Mouse (Mus musculus) heart, adult 11 months (tissue): ENCODE results near the gene Fam20c.

Experiments
- DNase-seq: peaks from one replicate; pipeline ENCODE4 v3.0.0; 2022

Fam20c gene

GRCm38 (mm10) chr5:138757135-138757534 lies 2.8 kb downstream of the Fam20c start:
- DNase-seq, result no peak

- no peak for DNase-seq
Measured at GRCm38 (mm10) chr5:138757616-138758015, 3.3 kb downstream of the Fam20c start.

DNA sequence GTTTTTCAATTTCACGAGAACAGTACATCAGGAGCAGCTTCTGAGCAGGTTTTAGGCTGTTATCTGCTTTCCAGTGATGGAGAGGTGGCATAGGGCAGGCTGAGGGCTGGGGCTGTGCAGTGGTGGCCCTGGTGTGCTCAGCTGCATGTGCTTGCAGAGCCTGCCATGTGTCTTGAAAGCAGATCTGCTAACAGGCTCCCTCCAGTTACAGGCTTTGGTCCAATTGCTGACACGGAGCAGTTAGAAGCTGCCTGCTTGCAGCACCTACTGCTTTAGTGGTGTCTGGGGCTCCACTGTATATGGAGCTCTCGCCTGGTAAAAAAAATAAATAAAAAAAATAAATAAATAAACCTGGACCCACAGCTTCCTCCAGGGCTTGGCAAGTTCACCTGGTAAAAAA lies 4.2 kb downstream of the Fam20c start:
- DNase-seq, result no peak

DNA sequence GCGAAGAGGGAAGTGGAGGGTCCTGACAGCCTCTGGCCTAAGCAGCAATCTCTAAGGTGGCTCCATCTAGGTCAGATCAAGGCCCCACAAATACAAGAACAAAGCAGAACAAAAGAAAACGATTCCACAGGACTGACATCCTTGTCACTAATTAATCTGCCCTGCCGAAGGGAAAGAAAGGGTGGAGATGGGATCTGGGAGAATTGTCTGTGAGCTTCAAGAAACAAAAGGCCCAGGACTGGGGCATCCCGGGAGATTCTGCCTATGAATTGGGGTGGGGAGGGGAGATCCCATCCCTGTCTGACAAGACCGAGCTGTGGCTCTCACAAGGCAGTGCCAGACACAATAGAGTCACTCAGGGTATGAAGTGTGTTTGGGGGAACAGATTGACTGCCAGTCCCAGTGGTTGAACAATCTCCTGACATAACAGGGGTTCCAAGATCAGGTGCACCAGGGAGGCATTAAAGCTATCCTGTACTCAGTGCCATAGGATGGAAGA lies 7.6 kb downstream of the Fam20c start:
- DNase-seq, result no peak

DNA sequence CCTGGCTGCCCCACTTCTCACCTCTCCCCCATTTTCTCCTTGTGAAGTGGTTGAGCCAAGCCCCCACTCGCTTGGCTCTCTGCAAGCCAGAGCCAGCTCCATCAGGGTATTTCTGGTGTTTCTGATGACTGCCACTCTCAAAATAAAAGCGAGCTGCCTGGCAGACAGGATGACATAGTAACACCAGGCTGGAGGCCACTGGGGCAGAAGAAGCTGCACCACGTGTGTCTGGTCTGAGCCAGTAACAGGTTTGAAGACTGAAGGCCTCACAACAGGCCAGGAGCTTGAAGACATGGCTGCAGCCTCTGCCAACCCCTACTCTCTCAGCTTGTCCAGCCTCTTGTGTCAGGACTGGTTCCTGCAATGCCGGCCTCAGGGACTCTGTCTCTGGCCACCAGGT lies 8.0 kb downstream of the Fam20c start:
- peak; percentile 89 for DNase-seq

GRCm38 (mm10) chr5:138764601-138765000 lies 10.3 kb downstream of the Fam20c start:
- peak; percentile 82 for DNase-seq

DNA sequence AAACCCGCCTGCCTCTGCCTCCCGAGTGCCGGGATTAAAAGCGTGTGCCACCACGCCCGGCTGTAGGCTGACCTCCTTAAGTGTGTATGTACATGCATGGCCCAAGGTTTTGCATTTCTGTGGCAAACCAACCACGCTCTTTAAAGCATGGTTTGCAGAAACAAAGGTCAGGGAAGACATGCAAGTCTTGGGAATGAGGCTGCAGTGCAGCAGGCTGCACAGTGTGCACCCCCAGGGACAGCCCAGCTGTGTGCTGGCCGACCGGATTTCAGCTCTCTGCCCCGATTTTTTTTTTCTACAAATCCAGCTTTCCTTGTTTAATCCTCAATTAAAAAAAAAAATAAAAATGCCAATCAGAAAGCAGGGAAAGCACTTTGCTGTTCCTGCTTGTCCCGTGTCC lies 13.3 kb downstream of the Fam20c start:
- peak; percentile 94 for DNase-seq

GRCm38 (mm10) chr5:138768704-138769103 lies 14.4 kb downstream of the Fam20c start:
- no peak for DNase-seq

- DNase-seq, result peak; percentile 98
Measured at GRCm38 (mm10) chr5:138769126-138769525, 14.8 kb downstream of the Fam20c start.

GRCm38 (mm10) chr5:138775096-138775495 lies 20.8 kb downstream of the Fam20c start:
- no peak for DNase-seq

GRCm38 (mm10) chr5:138776346-138776745 lies 22.0 kb downstream of the Fam20c start:
- peak; percentile 97 for DNase-seq

GRCm38 (mm10) chr5:138778731-138779463 lies 24.6 kb downstream of the Fam20c start:
- no peak for DNase-seq

DNA sequence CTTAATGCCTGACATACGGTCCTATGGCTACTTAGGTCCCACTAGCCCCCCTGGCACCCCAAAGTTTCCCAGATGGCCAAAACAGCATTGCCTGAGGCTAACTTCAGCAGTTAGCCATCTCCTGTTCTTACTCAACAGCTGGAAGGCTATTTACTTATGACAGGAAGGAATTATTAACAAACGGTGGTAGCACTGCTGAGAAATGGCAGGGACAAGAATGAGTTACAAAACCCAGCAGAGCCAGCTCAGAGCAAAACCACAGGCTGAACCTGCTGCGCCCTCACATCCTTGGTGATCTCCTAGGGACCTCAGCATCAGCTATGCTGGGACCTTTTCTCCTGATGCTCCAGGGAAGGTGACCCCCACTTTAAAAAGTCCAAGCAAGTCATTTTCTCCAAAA lies 25.3 kb downstream of the Fam20c start:
- DNase-seq, result no peak

- DNase-seq, result no peak
Measured at GRCm38 (mm10) chr5:138782697-138783096, 28.4 kb downstream of the Fam20c start.

DNA sequence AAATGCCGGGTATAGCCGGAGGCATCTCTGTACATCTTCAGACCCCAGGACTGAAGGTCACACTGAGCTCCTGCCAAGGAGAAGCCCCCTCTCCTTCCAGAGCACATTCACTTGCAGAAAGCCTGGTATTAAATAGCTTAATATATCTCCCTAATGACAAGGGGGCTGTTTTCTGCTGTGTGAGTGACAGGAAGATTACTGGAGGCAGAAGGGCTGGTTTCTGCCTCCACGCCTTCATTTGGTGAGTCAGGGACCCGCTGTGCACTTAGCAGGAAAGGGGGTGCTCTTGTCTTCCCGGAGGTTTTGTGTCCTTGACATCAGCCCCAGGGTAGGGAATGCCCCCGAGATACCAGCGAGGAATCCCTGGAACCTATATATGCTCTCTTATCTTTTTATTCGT lies 28.9 kb downstream of the Fam20c start:
- no peak for DNase-seq

- DNase-seq, result no peak
Measured at GRCm38 (mm10) chr5:138785986-138786515, 31.7 kb downstream of the Fam20c start.

GRCm38 (mm10) chr5:138787648-138788047 lies 33.3 kb downstream of the Fam20c start:
- no peak for DNase-seq

DNA sequence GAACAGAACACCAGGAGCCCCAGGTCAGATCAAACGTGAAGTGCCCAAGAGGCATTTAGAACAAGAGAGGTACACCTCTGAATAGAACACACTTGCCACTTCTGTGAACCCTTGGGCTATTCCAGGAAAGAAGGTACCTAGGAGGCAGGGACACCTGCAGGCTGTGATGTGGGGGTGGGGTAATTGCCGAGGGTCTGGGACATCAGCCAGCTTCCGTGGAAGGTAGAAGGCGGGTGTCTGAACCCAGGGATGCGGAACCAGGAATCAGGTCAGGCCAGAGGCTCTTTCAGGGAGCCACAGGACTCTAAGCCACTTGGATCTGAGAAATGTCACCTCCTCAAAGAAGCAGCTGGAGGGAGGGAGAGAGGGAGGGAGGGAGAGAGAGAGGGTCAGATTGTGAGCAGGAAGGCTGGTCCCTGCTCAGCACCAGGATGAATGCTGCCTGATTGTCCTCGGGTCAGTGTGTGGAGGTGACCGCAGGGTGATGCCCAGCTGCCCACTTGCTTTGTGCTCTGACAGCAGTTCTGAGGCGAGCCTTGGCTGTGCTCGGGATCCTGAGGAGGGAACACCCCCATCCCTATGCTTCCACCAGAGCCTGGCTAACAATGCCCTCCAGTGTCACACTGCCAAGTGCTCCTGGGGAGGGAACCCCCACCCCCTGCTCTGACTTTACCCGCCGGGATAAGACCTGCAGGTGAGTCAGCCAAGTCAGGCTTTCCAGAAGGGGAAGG lies 34.3 kb downstream of the Fam20c start:
- no peak for DNase-seq

DNA sequence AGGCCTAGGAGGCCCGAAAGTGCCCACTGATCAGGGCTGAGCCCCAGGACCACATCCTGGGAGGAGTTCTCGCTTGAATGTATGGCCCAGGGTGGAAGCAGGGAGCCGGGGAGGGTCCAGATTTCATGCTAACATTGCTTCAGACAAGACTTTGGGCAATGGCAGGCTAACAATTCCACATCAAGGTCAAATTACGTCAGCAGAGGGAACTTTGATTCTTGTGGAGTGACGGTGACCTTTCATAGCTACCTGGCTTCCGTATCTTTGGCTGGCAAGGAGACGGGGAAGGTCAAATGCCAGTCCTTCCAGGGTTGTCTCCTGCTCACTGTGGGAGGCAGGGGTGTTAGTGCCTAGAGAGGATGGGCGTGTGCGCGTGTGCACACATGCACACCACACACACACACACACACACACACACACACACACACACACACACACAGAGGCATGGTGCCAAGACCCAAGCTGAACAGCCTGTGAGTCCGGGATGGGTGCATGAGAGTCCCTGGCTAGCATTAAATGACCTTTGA lies 36.7 kb downstream of the Fam20c start:
- no peak for DNase-seq

GRCm38 (mm10) chr5:138801588-138802116 lies 47.3 kb downstream of the Fam20c start:
- no peak for DNase-seq

GRCm38 (mm10) chr5:138804286-138804685 lies 50.0 kb downstream of the Fam20c start:
- no peak for DNase-seq

DNA sequence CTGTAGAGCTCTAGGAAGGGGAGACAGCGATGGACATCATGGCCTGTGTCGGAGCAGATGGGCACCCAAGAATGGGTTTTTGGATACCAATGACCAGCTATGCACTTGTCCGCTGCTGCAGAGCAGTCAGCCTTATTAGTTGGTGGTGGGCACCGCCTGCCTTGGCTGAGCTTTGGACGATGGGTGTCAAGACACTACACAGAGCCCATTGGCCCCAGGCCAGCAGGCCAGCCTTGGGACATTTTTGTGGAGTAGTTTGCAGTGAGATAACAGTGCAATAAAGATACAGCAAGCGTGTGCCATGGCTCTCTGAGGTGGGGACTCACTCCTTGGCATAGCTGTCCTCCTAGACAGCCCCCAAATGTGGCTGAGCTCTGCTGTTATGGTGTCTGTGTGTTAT lies 55.5 kb downstream of the Fam20c start:
- no peak for DNase-seq

DNA sequence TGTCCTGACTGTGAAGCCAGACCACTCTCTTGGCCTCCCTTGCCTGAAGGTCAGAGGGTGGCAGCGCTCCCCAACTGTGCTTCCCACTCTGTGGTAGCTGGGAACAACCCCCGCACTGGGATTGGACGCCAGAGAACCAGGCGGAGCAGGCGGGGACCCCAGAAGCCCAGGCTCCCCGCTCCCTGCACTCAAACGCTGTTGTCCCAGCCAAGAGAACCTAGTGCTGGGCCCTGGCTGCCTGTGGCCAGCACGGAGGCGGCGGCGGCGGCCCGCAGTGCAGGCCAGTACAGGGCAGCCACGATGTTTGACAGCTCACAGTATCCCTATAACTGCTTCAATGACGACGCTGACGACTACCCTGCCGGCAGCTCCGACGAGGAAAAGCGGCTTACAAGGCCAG lies 65.5 kb downstream of the Fam20c start, which contains the start of gene Gm5294:
Gm5294 (plus strand) TSS at position 301 of the 400 bp plus-strand sequence.
- DNase-seq, result peak; percentile 83
